Mouse (Mus musculus) forebrain, embryonic 11.5 days (tissue): ENCODE results near the gene Gjb3. TPM values are rescaled to one million over a fixed set of nuclear protein-coding genes. Genes with fewer than 3 reads are reported as not detected.

ENCODE experiments used
- ATAC-seq: fragments of 200-750 bp; cut with Nextera tagmentation; replicated peaks from 2 replicates; pipeline ENCODE4 v1.8.0; 2017; ENCODE audit warnings: moderate TSS enrichment; ENCODE audit not compliant: low FRiP score
- DNase-seq: peaks from one replicate; pipeline ENCODE4 v3.0.0-alpha.2; 2017; ENCODE audit warnings: low spot score
- H3K27ac ChIP-seq: fragments of 300-500 bp; sonication (generic); 2 replicates; pipeline ENCODE4 v1.5.1; 2014; ENCODE audit warnings: low read depth, low read length
- H3K27me3 ChIP-seq: fragments of 300-500 bp; sonication (generic); 2 replicates; pipeline ENCODE4 v1.6.1; 2014; ENCODE audit warnings: mild to moderate bottlenecking, low read length, mixed read lengths; ENCODE audit not compliant: control insufficient read depth, insufficient read depth
- H3K36me3 ChIP-seq: fragments of 300-500 bp; sonication (generic); 2 replicates; pipeline ENCODE4 v1.6.1; 2014; ENCODE audit warnings: mild to moderate bottlenecking, low read length, moderate library complexity, mixed read lengths; ENCODE audit not compliant: control insufficient read depth, insufficient read depth
- H3K4me1 ChIP-seq: fragments of 300-500 bp; sonication (generic); replicated peaks from 2 replicates; pipeline ENCODE4 v1.6.1; 2014; ENCODE audit warnings: low read length, mixed read lengths; ENCODE audit not compliant: control insufficient read depth, insufficient read depth
- H3K4me2 ChIP-seq: fragments of 300-500 bp; sonication (generic); 2 replicates; pipeline ENCODE4 v1.6.1; 2014; ENCODE audit warnings: low read depth, mild to moderate bottlenecking, low read length, moderate library complexity, mixed read lengths; ENCODE audit not compliant: severe bottlenecking
- H3K4me3 ChIP-seq: fragments of 300-500 bp; sonication (generic); 2 replicates; pipeline ENCODE4 v1.5.1; 2014; ENCODE audit warnings: low read depth, low read length
- H3K9ac ChIP-seq: fragments of 300-500 bp; sonication (generic); 2 replicates; pipeline ENCODE4 v1.6.1; 2014; ENCODE audit warnings: low read length
- H3K9me3 ChIP-seq: fragments of 300-500 bp; sonication (generic); 2 replicates; pipeline ENCODE4 v1.6.1; 2016; ENCODE audit warnings: low read length, mixed read lengths; ENCODE audit not compliant: control insufficient read depth
- WGBS: fragments of 180-500 bp; shearing (Covaris S2); extraction: QIAGEN DNeasy Blood & Tissue Kit; methylation state at CpG from one replicate; pipeline ENCODE4 v1.1.7; 2014; 5-methylcytosine and 5-hydroxymethylcytosine counted together
- polyA plus RNA-seq: library from polyadenylated mRNA; unstranded; fragments of >200 nt; fragmentation: Nextera tagmentation; extraction: Ambion mirVana; gene quantifications from 2 replicates; pipeline ENCODE4 v1.2.1, GENCODE M21; 2014

Gene Gjb3
- polyA plus RNA-seq, 1 experiment from 2014 or later, result 0.94 TPM

GRCm38 (mm10) chr4:127365834-127366233 is 35.2 kb upstream of the Gjb3 start:
- H3K4me2 ChIP-seq, result no peak overlapping the region
- H3K4me3 ChIP-seq, result no peak overlapping the region
- H3K27me3 ChIP-seq, result no peaks in the 10 kb centered on the region
- no peaks in the 10 kb centered on the region for H3K9me3 ChIP-seq
- no peak overlapping the region for H3K9ac ChIP-seq
- DNase-seq (no peak), ATAC-seq (no peak)
- H3K27ac ChIP-seq, result no peak overlapping the region
- no peaks in the 10 kb centered on the region for H3K36me3 ChIP-seq
- WGBS, result 13% methylated on average over 4 of the region's 4 CpGs
- no peaks in the 10 kb centered on the region for H3K4me1 ChIP-seq

GRCm38 (mm10) chr4:127365433-127365832 is 34.8 kb upstream of the Gjb3 start:
- ATAC-seq (no peak), DNase-seq (no peak)
- H3K27ac ChIP-seq, result no peak overlapping the region
- no peaks in the 10 kb centered on the region for H3K27me3 ChIP-seq
- no peaks in the 10 kb centered on the region for H3K9me3 ChIP-seq
- no peak overlapping the region for H3K9ac ChIP-seq
- no peak overlapping the region for H3K4me3 ChIP-seq
- H3K4me1 ChIP-seq, result no peaks in the 10 kb centered on the region
- H3K4me2 ChIP-seq, result no peak overlapping the region
- H3K36me3 ChIP-seq, result no peaks in the 10 kb centered on the region
- 18% methylated on average over 5 of the region's 5 CpGs for WGBS

GRCm38 (mm10) chr4:127364431-127364830 is 33.8 kb upstream of the Gjb3 start:
- DNase-seq (no peak), ATAC-seq (no peak)
- Histone ChIP-seq H3K4me3 (no peak overlapping the region), H3K36me3 (no peaks in the 10 kb centered on the region), H3K27ac (no peak overlapping the region), H3K9ac (no peak overlapping the region), H3K9me3 (no peaks in the 10 kb centered on the region), H3K4me1 (no peaks in the 10 kb centered on the region), H3K4me2 (no peak overlapping the region), H3K27me3 (no peaks in the 10 kb centered on the region)
- WGBS, result 69% methylated on average over 6 of the region's 6 CpGs

- no peaks in the 10 kb centered on the region for H3K9me3 ChIP-seq
- 61% methylated on average over 4 of the region's 4 CpGs for WGBS
These were observed 32.7 kb upstream of the Gjb3 start for GRCm38 (mm10) chr4:127363331-127363730.

GRCm38 (mm10) chr4:127362520-127362919 is 31.9 kb upstream of the Gjb3 start:
- Histone ChIP-seq H3K27me3 (no peaks in the 10 kb centered on the region), H3K4me1 (no peaks in the 10 kb centered on the region; the same call in 1 of the 2 replicates), H3K4me3 (no peak overlapping the region), H3K36me3 (no peaks in the 10 kb centered on the region), H3K9me3 (no peaks in the 10 kb centered on the region), H3K4me2 (no peak overlapping the region), H3K9ac (no peak overlapping the region), H3K27ac (no peak overlapping the region)
- no peak for DNase-seq
- 77% methylated on average over 2 of the region's 3 CpGs for WGBS
- ATAC-seq, result no peak

More at GRCm38 (mm10) chr4:127363331-127363730, 32.7 kb upstream of the Gjb3 start:
- Histone ChIP-seq H3K4me2 (no peak overlapping the region), H3K27me3 (no peaks in the 10 kb centered on the region), H3K9ac (no peak overlapping the region), H3K27ac (no peak overlapping the region), H3K36me3 (no peaks in the 10 kb centered on the region), H3K4me1 (no peaks in the 10 kb centered on the region), H3K4me3 (no peak overlapping the region)
- ATAC-seq (no peak), DNase-seq (no peak)

DNA sequence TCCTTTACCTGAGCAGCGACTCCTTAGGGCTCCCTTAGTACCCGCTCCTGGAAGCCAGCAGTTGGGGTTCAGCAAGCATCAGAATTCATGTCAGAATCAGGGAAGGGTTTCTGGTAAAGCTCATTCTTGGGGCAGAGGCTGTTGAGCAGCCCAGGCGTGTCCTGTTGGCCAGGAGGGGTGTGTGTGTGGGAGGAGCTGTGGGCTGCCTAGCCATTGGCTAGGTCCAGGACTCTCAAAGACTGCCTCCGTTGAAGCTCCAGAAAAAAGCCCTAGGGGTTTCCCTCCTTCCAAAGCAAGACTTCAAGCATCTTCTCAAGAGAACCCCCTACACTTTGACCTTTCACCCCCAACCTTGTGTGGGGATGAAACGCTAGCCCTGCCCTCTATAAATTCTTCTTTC is 27.4 kb upstream of the Gjb3 start, which contains the start of gene Gjb5:
TSS of gene Gjb5 (minus strand) at position 164 of the 400 bp plus-strand sequence.
- H3K27ac ChIP-seq, result no peak within 1 kb of the TSS
- WGBS, result 25% methylated on average over 5 of the region's 5 CpGs
- H3K27me3 ChIP-seq, result no peaks in the 10 kb centered on the region
- H3K9me3 ChIP-seq, result no peaks in the 10 kb centered on the region
- H3K9ac ChIP-seq, result no peak within 1 kb of the TSS
- DNase-seq (no peak), ATAC-seq (no peak)
- no peak within 1 kb of the TSS for H3K4me2 ChIP-seq
- H3K36me3 ChIP-seq, result no peaks in the 10 kb centered on the region
- no peaks in the 10 kb centered on the region; the same call in 1 of the 2 replicates for H3K4me1 ChIP-seq
- no peak within 1 kb of the TSS for H3K4me3 ChIP-seq

GRCm38 (mm10) chr4:127354506-127355485 is 24.2 kb upstream of the Gjb3 start:
- Histone ChIP-seq H3K4me3 (no peak overlapping the region), H3K4me1 (no peaks in the 10 kb centered on the region; the same call in 1 of the 2 replicates), H3K4me2 (no peak overlapping the region), H3K27ac (no peak overlapping the region), H3K9ac (no peak overlapping the region), H3K27me3 (no peaks in the 10 kb centered on the region), H3K36me3 (no peaks in the 10 kb centered on the region), H3K9me3 (no peaks in the 10 kb centered on the region)
- ATAC-seq (no peak), DNase-seq (no peak)
- WGBS, result 83% methylated on average over 15 of the region's 15 CpGs

- H3K9ac ChIP-seq, result no peak within 1 kb of the TSS
- H3K9me3 ChIP-seq, result no peaks in the 10 kb centered on the region
- no peak within 1 kb of the TSS for H3K4me3 ChIP-seq
- H3K27ac ChIP-seq, result no peak within 1 kb of the TSS
- no peaks in the 10 kb centered on the region for H3K36me3 ChIP-seq
- no peaks in the 10 kb centered on the region; the same call in 1 of the 2 replicates for H3K4me1 ChIP-seq
- DNase-seq (no peak), ATAC-seq (no peak)
- no peaks in the 10 kb centered on the region for H3K27me3 ChIP-seq
- 39% methylated on average over 8 of the region's 8 CpGs for WGBS
- H3K4me2 ChIP-seq, result no peak within 1 kb of the TSS
These were observed 23.4 kb upstream of the Gjb3 start, which contains the start of gene Gjb4 for GRCm38 (mm10) chr4:127353951-127354438. Gene Gjb4 (minus strand): TSS chr4:127354081.
